Mouse (Mus musculus) kidney, embryonic 16.5 days (tissue): ENCODE measurements around the gene Dppa5a. TPM values are rescaled to one million over a fixed set of nuclear protein-coding genes. Genes with fewer than 3 reads are reported as not detected.

Source experiments
- ATAC-seq: fragments of 200-750 bp; cut with Nextera tagmentation; 2 replicates; pipeline ENCODE4 v1.8.0; 2017; ENCODE audit warnings: moderate TSS enrichment; ENCODE audit not compliant: low FRiP score, low TSS enrichment
- H3K27ac ChIP-seq: fragments of 300-500 bp; sonication (generic); 2 replicates; pipeline ENCODE4 v1.5.1; 2014; ENCODE audit warnings: low read length
- H3K27me3 ChIP-seq: fragments of 300-500 bp; sonication (generic); 2 replicates; pipeline ENCODE4 v1.6.1; 2014; ENCODE audit warnings: low read length, control low read depth, mixed read lengths; ENCODE audit not compliant: insufficient read depth
- H3K36me3 ChIP-seq: fragments of 300-500 bp; sonication (generic); 2 replicates; pipeline ENCODE4 v1.6.1; 2014; ENCODE audit warnings: low read length, control low read depth, mixed read lengths; ENCODE audit not compliant: insufficient read depth
- H3K4me1 ChIP-seq: fragments of 300-500 bp; sonication (generic); 2 replicates; pipeline ENCODE4 v1.6.1; 2014; ENCODE audit warnings: low read length, control low read depth, mixed read lengths; ENCODE audit not compliant: insufficient read depth
- H3K4me2 ChIP-seq: fragments of 300-500 bp; sonication (generic); replicated peaks from 2 replicates; pipeline ENCODE4 v1.6.1; 2014; ENCODE audit warnings: low read depth, low read length
- H3K4me3 ChIP-seq: fragments of 300-500 bp; sonication (generic); 2 replicates; pipeline ENCODE4 v1.5.1; 2014; ENCODE audit warnings: mild to moderate bottlenecking, low read length
- H3K9ac ChIP-seq: fragments of 300-500 bp; sonication (generic); replicated peaks from 2 replicates; pipeline ENCODE4 v1.6.1; 2014; ENCODE audit warnings: low read length
- H3K9me3 ChIP-seq: fragments of 300-500 bp; sonication (generic); 2 replicates; pipeline ENCODE4 v1.6.1; 2016; ENCODE audit warnings: low read length, control low read depth
- WGBS: fragments of 180-500 bp; shearing (Covaris S2); extraction: QIAGEN DNeasy Blood & Tissue Kit; methylation state at CpG from one replicate; pipeline ENCODE4 v1.1.7; 2014; 5-methylcytosine and 5-hydroxymethylcytosine counted together
- polyA plus RNA-seq: library from polyadenylated mRNA; unstranded; fragments of >200 nt; fragmentation: Nextera tagmentation; extraction: Ambion mirVana; gene quantifications from 2 replicates; pipeline ENCODE4 v1.2.1, GENCODE M21; 2015

The Dppa5a gene
- polyA plus RNA-seq, 1 experiment from 2014 or later: 0.27 TPM

- H3K27ac ChIP-seq: no peak overlapping the region
- H3K4me3 ChIP-seq: no peak overlapping the region
- no peaks in the 10 kb centered on the region for H3K27me3 ChIP-seq
- no peaks in the 10 kb centered on the region for H3K36me3 ChIP-seq
- H3K4me2 ChIP-seq: no peak overlapping the region
- H3K9ac ChIP-seq: no peak overlapping the region
- H3K9me3 ChIP-seq: no peaks in the 10 kb centered on the region
- WGBS: 54% methylated on average over 3 of the region's 3 CpGs
- no peak for ATAC-seq
- H3K4me1 ChIP-seq: no peaks in the 10 kb centered on the region
These were observed 17.9 kb upstream of the Dppa5a start for GRCm38 (mm10) chr9:78385893-78386292.

DNA sequence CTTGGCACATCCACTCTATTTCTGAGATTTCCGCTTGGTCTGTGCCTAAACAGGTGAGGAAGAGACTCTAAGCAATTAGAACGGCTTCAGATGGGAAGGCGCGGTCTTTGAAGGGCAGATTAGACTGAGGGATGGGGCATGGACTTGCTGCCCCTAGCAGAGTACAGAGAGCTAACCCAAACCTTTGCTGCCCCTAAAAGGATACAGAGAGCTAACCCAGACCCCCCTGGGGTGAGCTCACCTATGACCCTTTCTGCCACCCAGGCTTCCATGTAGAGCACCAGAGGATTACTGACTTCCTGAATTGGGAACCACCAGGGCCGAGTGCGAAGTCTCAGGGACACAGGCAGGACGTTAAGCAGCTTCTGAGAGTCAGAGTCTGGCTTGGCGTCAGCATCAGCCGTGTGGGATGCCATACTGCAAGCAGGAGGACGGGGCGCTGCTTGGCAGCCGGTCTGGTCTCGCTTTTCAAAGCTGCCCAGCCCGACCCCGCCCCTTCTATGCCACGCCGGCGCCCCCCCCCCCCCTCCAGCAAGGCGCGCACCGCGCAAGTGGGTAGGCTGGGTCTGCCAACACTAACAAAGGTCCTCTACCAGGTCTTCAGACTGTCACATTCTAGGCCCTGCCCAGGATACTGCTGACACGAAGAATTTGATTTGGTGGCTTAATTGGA, 10.3 kb upstream of the Dppa5a start, which contains the start of gene Ooep:
TSS of gene Ooep (minus strand) at position 613 of the 673 bp plus-strand sequence.
- H3K9ac ChIP-seq: peak within 1 kb of the TSS; percentile 49
- no peaks in the 10 kb centered on the region for H3K27me3 ChIP-seq
- H3K27ac ChIP-seq: no peak within 1 kb of the TSS
- H3K4me3 ChIP-seq: peak within 1 kb of the TSS; percentile 41
- peak; percentile 83 for ATAC-seq
- H3K36me3 ChIP-seq: no peaks in the 10 kb centered on the region
- WGBS: 7% methylated on average over 20 of the region's 23 CpGs
- H3K4me2 ChIP-seq: peak within 1 kb of the TSS; percentile 62
- H3K4me1 ChIP-seq: peaks cover 7% of the 10 kb centered on the region
- H3K9me3 ChIP-seq: no peaks in the 10 kb centered on the region

DNA sequence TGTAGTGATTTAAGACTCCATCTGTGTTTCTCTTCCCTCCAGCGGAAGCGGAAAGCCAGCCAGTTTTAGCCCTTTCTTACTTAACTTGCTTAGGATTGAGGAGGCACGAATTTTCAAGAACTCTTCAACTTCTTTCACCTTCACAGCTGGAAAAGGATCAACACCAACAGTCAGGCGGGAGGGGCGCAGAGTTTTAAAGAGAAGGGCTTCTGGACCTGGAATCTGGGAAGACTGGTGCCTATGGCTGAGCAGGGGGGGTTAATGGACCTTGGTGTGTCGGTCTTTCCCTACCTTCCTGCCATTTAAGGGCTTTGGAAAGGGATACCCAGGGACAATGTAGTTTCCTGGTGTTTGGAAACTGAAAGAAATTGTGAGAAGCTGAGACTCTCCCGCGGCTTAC, 9.6 kb upstream of the Dppa5a start:
- H3K4me2 ChIP-seq: peak overlapping the region; percentile 62
- no peak overlapping the region for H3K9ac ChIP-seq
- peak overlapping the region; percentile 41; the same call in 1 of the 2 replicates for H3K4me3 ChIP-seq
- H3K9me3 ChIP-seq: no peaks in the 10 kb centered on the region
- 36% methylated on average over 8 of the region's 8 CpGs for WGBS
- no peak for ATAC-seq
- H3K36me3 ChIP-seq: no peaks in the 10 kb centered on the region
- no peak overlapping the region for H3K27ac ChIP-seq
- peaks cover 7% of the 10 kb centered on the region for H3K4me1 ChIP-seq
- H3K27me3 ChIP-seq: no peaks in the 10 kb centered on the region

GRCm38 (mm10) chr9:78375486-78375885, 7.5 kb upstream of the Dppa5a start:
- H3K4me3 ChIP-seq: no peak overlapping the region
- H3K9me3 ChIP-seq: no peaks in the 10 kb centered on the region
- H3K36me3 ChIP-seq: no peaks in the 10 kb centered on the region
- no peak overlapping the region for H3K27ac ChIP-seq
- no peaks in the 10 kb centered on the region for H3K27me3 ChIP-seq
- no peak for ATAC-seq
- no peak overlapping the region for H3K9ac ChIP-seq
- WGBS: 73% methylated on average over 4 of the region's 4 CpGs
- H3K4me1 ChIP-seq: peaks cover 7% of the 10 kb centered on the region
- no peak overlapping the region for H3K4me2 ChIP-seq

DNA sequence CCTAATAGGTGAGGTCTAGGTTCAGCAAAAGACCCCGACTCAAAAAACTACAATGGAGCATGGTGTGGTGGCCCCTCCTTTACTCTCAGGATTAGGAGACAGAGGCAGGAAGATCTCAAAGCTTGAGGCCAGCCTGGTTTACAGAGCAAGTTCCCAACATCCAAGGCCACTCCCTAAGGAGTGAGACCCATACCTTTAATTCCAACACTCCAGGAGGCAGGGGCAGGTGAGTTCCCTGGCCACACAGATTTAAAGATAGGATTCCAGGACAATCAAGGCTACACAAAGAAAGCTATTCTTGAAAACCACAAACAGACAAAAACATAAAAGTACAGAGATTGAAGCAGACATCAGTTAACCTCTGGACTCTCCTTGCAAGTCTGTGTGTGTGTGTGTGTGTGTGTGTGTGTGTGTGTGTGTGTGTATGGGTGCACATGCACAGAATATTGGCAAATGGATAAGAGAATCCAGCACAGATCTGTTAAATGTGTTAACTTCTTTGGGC, 7.0 kb upstream of the Dppa5a start:
- Histone ChIP-seq H3K4me1 (peaks cover 7% of the 10 kb centered on the region), H3K4me2 (no peak overlapping the region), H3K9ac (no peak overlapping the region), H3K4me3 (no peak overlapping the region), H3K9me3 (no peaks in the 10 kb centered on the region), H3K27ac (no peak overlapping the region), H3K36me3 (no peaks in the 10 kb centered on the region), H3K27me3 (no peaks in the 10 kb centered on the region)
- 71% methylated on average over 1 of the region's 1 CpGs for WGBS
- no peak for ATAC-seq

GRCm38 (mm10) chr9:78374397-78374796, 6.4 kb upstream of the Dppa5a start:
- Histone ChIP-seq H3K9me3 (no peaks in the 10 kb centered on the region), H3K36me3 (no peaks in the 10 kb centered on the region), H3K9ac (no peak overlapping the region), H3K27ac (no peak overlapping the region), H3K27me3 (no peaks in the 10 kb centered on the region), H3K4me1 (peaks cover 7% of the 10 kb centered on the region), H3K4me2 (no peak overlapping the region), H3K4me3 (no peak overlapping the region)
- ATAC-seq: no peak
- 27% methylated on average over 5 of the region's 5 CpGs for WGBS

DNA sequence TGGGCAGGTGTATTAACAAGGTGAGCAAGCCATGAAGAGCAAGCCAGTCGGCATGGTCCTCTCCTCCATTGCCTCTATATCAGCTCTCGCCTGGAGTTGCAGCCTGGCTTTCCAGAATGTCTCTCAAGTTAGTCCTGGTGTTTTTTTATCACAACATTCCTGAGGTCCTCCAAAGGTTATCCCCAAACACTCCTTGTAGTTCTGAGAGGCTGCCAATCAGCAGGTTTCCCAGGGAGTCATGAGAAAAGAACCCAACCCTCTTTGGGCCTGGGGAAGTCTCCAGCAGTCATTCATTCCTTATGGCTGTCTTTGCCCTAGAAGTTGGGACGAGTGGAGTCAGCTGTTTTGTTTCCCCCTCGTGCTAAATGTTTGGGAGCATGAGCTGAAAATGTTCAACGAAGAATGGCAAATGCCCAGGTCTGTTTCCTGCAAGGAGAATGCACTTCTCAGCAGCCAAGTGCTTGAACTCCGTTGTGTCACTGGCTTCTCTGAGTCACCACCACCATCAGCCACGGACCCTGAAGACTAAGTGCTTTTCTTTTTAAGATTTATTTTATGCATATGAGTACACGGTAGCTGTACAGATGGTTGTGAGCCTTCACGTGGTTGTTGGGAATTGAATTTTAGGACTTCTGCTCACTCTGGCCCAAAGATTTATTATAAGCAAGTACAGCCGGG, 5.0 kb upstream of the Dppa5a start:
- Histone ChIP-seq H3K9ac (no peak overlapping the region), H3K36me3 (no peaks in the 10 kb centered on the region), H3K4me3 (no peak overlapping the region), H3K4me2 (no peak overlapping the region), H3K9me3 (no peaks in the 10 kb centered on the region), H3K27ac (no peak overlapping the region), H3K4me1 (peaks cover under 1% of the 10 kb centered on the region), H3K27me3 (no peaks in the 10 kb centered on the region)
- 79% methylated on average over 10 of the region's 10 CpGs for WGBS
- no peak for ATAC-seq

DNA sequence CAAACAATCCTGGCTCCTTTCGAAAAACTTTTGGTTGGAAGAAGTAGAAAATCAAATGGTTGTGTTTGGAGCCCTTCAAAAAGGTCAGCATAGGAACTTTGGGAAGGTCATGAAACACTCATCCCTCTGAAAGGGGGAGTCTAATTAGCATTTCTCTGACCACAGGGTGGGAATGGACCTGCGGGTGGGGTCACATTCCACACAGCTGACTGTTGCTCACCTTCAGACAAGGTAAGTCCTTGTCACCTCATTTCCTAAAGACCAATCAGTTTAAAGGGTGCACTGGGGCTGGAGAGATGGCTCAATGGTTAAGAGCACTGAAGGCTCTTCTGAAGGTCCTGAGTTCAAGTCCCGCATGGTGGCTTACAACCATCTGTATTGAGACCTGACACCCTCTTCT, 3.5 kb upstream of the Dppa5a start:
- no peak overlapping the region for H3K4me3 ChIP-seq
- H3K27ac ChIP-seq: no peak overlapping the region

GRCm38 (mm10) chr9:78369786-78370185, 1.8 kb upstream of the Dppa5a start:
- no peak for ATAC-seq
- no peaks in the 10 kb centered on the region for H3K9me3 ChIP-seq
- H3K27me3 ChIP-seq: no peaks in the 10 kb centered on the region
- H3K36me3 ChIP-seq: no peaks in the 10 kb centered on the region
- WGBS: 93% methylated on average over 7 of the region's 7 CpGs
- no peaks in the 10 kb centered on the region for H3K4me1 ChIP-seq
- no peak overlapping the region for H3K9ac ChIP-seq
- no peak overlapping the region for H3K27ac ChIP-seq
- no peak overlapping the region for H3K4me2 ChIP-seq
- H3K4me3 ChIP-seq: no peak overlapping the region

More for the DNA sequence above, 3.5 kb upstream of the Dppa5a start:
- Histone ChIP-seq H3K27me3 (no peaks in the 10 kb centered on the region), H3K4me1 (no peaks in the 10 kb centered on the region), H3K4me2 (no peak overlapping the region), H3K9ac (no peak overlapping the region), H3K36me3 (no peaks in the 10 kb centered on the region), H3K9me3 (no peaks in the 10 kb centered on the region)
- WGBS: 96% methylated on average over 3 of the region's 3 CpGs
- no peak for ATAC-seq

- Histone ChIP-seq H3K9ac (no peak overlapping the region), H3K4me3 (no peak overlapping the region), H3K36me3 (no peaks in the 10 kb centered on the region), H3K9me3 (no peaks in the 10 kb centered on the region), H3K27me3 (no peaks in the 10 kb centered on the region), H3K4me2 (no peak overlapping the region), H3K27ac (no peak overlapping the region), H3K4me1 (no peaks in the 10 kb centered on the region)
- no peak for ATAC-seq
- 85% methylated on average over 2 of the region's 2 CpGs for WGBS
These were observed 1.4 kb upstream of the Dppa5a start for GRCm38 (mm10) chr9:78369349-78369748.
